Mouse (Mus musculus): ENCODE measurements at regions not wholly inside any gene's neighbourhood (a gene's known extent, or its start where the extent isn't known, plus 50 kb on each side); places are given as distances from the start of the nearest gene placed in this dataset.

- Histone ChIP-seq H3K4me1 (ENCODE audit: insufficient read depth, low read length) (peaks cover 5% of the 10 kb centered on the region; the same call in 1 of the 2 replicates), H3K4me3 (ENCODE audit: low read length) (no peak overlapping the region), H3K27ac (ENCODE audit: low read length) (no peak overlapping the region), H3K9ac (replicated peaks; ENCODE audit: low read length) (no peak overlapping the region), H3K9me3 (ENCODE audit: low read length) (peaks cover 2% of the 10 kb centered on the region; the same call in 1 of the 2 replicates), H3K36me3 (ENCODE audit: insufficient read depth, low read length) (no peaks in the 10 kb centered on the region), H3K27me3 (ENCODE audit: insufficient read depth, low read length) (no peaks in the 10 kb centered on the region), H3K4me2 (replicated peaks; ENCODE audit: low read depth, low read length) (no peak overlapping the region)
- no peak for ATAC-seq (ENCODE audit: low FRiP score, low TSS enrichment)
- 67% methylated on average over 3 of the region's 3 CpGs for WGBS
Measured at GRCm38 (mm10) chr1:151102061-151102460, 80.3 kb upstream of the Gm47985 start.

- Histone ChIP-seq H3K9ac (replicated peaks; ENCODE audit: low read length) (no peak overlapping the region), H3K4me3 (ENCODE audit: low read length) (no peak overlapping the region), H3K4me2 (replicated peaks; ENCODE audit: low read depth, low read length) (peak overlapping the region; percentile 11; the same call in 1 of the 2 replicates), H3K9me3 (ENCODE audit: low read length) (peaks cover 2% of the 10 kb centered on the region; the same call in 1 of the 2 replicates), H3K36me3 (ENCODE audit: insufficient read depth, low read length) (no peaks in the 10 kb centered on the region), H3K27me3 (ENCODE audit: insufficient read depth, low read length) (no peaks in the 10 kb centered on the region), H3K27ac (ENCODE audit: low read length) (no peak overlapping the region), H3K4me1 (ENCODE audit: insufficient read depth, low read length) (peaks cover 5% of the 10 kb centered on the region; the same call in 1 of the 2 replicates)
- 59% methylated on average over 16 of the region's 16 CpGs for WGBS
- ATAC-seq (ENCODE audit: low FRiP score, low TSS enrichment): peak; percentile 65
Measured at GRCm38 (mm10) chr1:151102646-151103391, 79.5 kb upstream of the Gm47985 start.

- Histone ChIP-seq H3K27ac (ENCODE audit: low read length) (no peak overlapping the region), H3K36me3 (ENCODE audit: insufficient read depth, low read length) (no peaks in the 10 kb centered on the region), H3K4me2 (replicated peaks; ENCODE audit: low read depth, low read length) (no peak overlapping the region), H3K27me3 (ENCODE audit: insufficient read depth, low read length) (no peaks in the 10 kb centered on the region), H3K9ac (replicated peaks; ENCODE audit: low read length) (no peak overlapping the region), H3K4me3 (ENCODE audit: low read length) (no peak overlapping the region), H3K4me1 (ENCODE audit: insufficient read depth, low read length) (peaks cover 5% of the 10 kb centered on the region; the same call in 1 of the 2 replicates), H3K9me3 (ENCODE audit: low read length) (peaks cover 2% of the 10 kb centered on the region; the same call in 1 of the 2 replicates)
- 57% methylated on average over 6 of the region's 6 CpGs for WGBS
- no peak for ATAC-seq (ENCODE audit: low FRiP score, low TSS enrichment)
Measured at GRCm38 (mm10) chr1:151103522-151104037, 78.8 kb upstream of the Gm47985 start.

GRCm38 (mm10) chr1:151104346-151104745, 78.0 kb upstream of the Gm47985 start:
- Histone ChIP-seq H3K9ac (replicated peaks; ENCODE audit: low read length) (no peak overlapping the region), H3K36me3 (ENCODE audit: insufficient read depth, low read length) (no peaks in the 10 kb centered on the region), H3K4me1 (ENCODE audit: insufficient read depth, low read length) (peaks cover 5% of the 10 kb centered on the region; the same call in 1 of the 2 replicates), H3K9me3 (ENCODE audit: low read length) (peaks cover 2% of the 10 kb centered on the region; the same call in 1 of the 2 replicates), H3K4me3 (ENCODE audit: low read length) (no peak overlapping the region), H3K27me3 (ENCODE audit: insufficient read depth, low read length) (no peaks in the 10 kb centered on the region), H3K27ac (ENCODE audit: low read length) (no peak overlapping the region), H3K4me2 (replicated peaks; ENCODE audit: low read depth, low read length) (no peak overlapping the region)
- no peak for ATAC-seq (ENCODE audit: low FRiP score, low TSS enrichment)
- WGBS: 86% methylated on average over 5 of the region's 5 CpGs

GRCm38 (mm10) chr1:151104806-151105205, 77.5 kb upstream of the Gm47985 start:
- Histone ChIP-seq H3K27me3 (ENCODE audit: insufficient read depth, low read length) (no peaks in the 10 kb centered on the region), H3K4me2 (replicated peaks; ENCODE audit: low read depth, low read length) (no peak overlapping the region), H3K36me3 (ENCODE audit: insufficient read depth, low read length) (no peaks in the 10 kb centered on the region), H3K27ac (ENCODE audit: low read length) (no peak overlapping the region), H3K9ac (replicated peaks; ENCODE audit: low read length) (no peak overlapping the region), H3K4me3 (ENCODE audit: low read length) (no peak overlapping the region), H3K4me1 (ENCODE audit: insufficient read depth, low read length) (peaks cover 5% of the 10 kb centered on the region; the same call in 1 of the 2 replicates), H3K9me3 (ENCODE audit: low read length) (peaks cover 2% of the 10 kb centered on the region; the same call in 1 of the 2 replicates)
- 87% methylated on average over 2 of the region's 2 CpGs for WGBS
- ATAC-seq (ENCODE audit: low FRiP score, low TSS enrichment): no peak

- Histone ChIP-seq H3K27me3 (ENCODE audit: insufficient read depth, low read length) (no peaks in the 10 kb centered on the region), H3K4me3 (ENCODE audit: low read length) (no peak overlapping the region), H3K4me1 (ENCODE audit: insufficient read depth, low read length) (peaks cover 5% of the 10 kb centered on the region; the same call in 1 of the 2 replicates), H3K36me3 (ENCODE audit: insufficient read depth, low read length) (no peaks in the 10 kb centered on the region), H3K9me3 (ENCODE audit: low read length) (peaks cover 2% of the 10 kb centered on the region; the same call in 1 of the 2 replicates), H3K9ac (replicated peaks; ENCODE audit: low read length) (no peak overlapping the region), H3K4me2 (replicated peaks; ENCODE audit: low read depth, low read length) (no peak overlapping the region), H3K27ac (ENCODE audit: low read length) (no peak overlapping the region)
- ATAC-seq (ENCODE audit: low FRiP score, low TSS enrichment): no peak
- 42% methylated on average over 3 of the region's 3 CpGs for WGBS
Measured at GRCm38 (mm10) chr1:151105251-151105650, 77.1 kb upstream of the Gm47985 start.

GRCm38 (mm10) chr1:151107401-151107800, 74.9 kb upstream of the Gm47985 start:
- Histone ChIP-seq H3K36me3 (ENCODE audit: insufficient read depth, low read length) (no peaks in the 10 kb centered on the region), H3K4me2 (replicated peaks; ENCODE audit: low read depth, low read length) (no peak overlapping the region), H3K9ac (replicated peaks; ENCODE audit: low read length) (no peak overlapping the region), H3K9me3 (ENCODE audit: low read length) (no peaks in the 10 kb centered on the region), H3K27ac (ENCODE audit: low read length) (no peak overlapping the region), H3K4me3 (ENCODE audit: low read length) (no peak overlapping the region), H3K27me3 (ENCODE audit: insufficient read depth, low read length) (no peaks in the 10 kb centered on the region), H3K4me1 (ENCODE audit: insufficient read depth, low read length) (peaks cover 5% of the 10 kb centered on the region; the same call in 1 of the 2 replicates)
- 72% methylated on average over 3 of the region's 3 CpGs for WGBS
- no peak for ATAC-seq (ENCODE audit: low FRiP score, low TSS enrichment)

- ATAC-seq (ENCODE audit: low FRiP score, low TSS enrichment): no peak
- Histone ChIP-seq H3K4me1 (ENCODE audit: insufficient read depth, low read length) (no peaks in the 10 kb centered on the region), H3K27me3 (ENCODE audit: insufficient read depth, low read length) (no peaks in the 10 kb centered on the region), H3K27ac (ENCODE audit: low read length) (no peak overlapping the region), H3K36me3 (ENCODE audit: insufficient read depth, low read length) (no peaks in the 10 kb centered on the region), H3K9ac (replicated peaks; ENCODE audit: low read length) (no peak overlapping the region), H3K9me3 (ENCODE audit: low read length) (no peaks in the 10 kb centered on the region), H3K4me2 (replicated peaks; ENCODE audit: low read depth, low read length) (no peak overlapping the region), H3K4me3 (ENCODE audit: low read length) (no peak overlapping the region)
- 65% methylated on average over 2 of the region's 2 CpGs for WGBS
Measured at GRCm38 (mm10) chr1:151109333-151109732, 73.0 kb upstream of the Gm47985 start.

- Histone ChIP-seq H3K27ac (ENCODE audit: low read length) (no peak overlapping the region), H3K9ac (replicated peaks; ENCODE audit: low read length) (no peak overlapping the region), H3K36me3 (ENCODE audit: insufficient read depth, low read length) (no peaks in the 10 kb centered on the region), H3K4me2 (replicated peaks; ENCODE audit: low read depth, low read length) (no peak overlapping the region), H3K4me3 (ENCODE audit: low read length) (no peak overlapping the region), H3K9me3 (ENCODE audit: low read length) (no peaks in the 10 kb centered on the region), H3K4me1 (ENCODE audit: insufficient read depth, low read length) (no peaks in the 10 kb centered on the region), H3K27me3 (ENCODE audit: insufficient read depth, low read length) (no peaks in the 10 kb centered on the region)
- ATAC-seq (ENCODE audit: low FRiP score, low TSS enrichment): no peak
- WGBS: 71% methylated on average over 4 of the region's 4 CpGs
Measured at GRCm38 (mm10) chr1:151110412-151110811, 71.9 kb upstream of the Gm47985 start.

GRCm38 (mm10) chr1:151111683-151112082, 70.7 kb upstream of the Gm47985 start:
- Histone ChIP-seq H3K27me3 (ENCODE audit: insufficient read depth, low read length) (no peaks in the 10 kb centered on the region), H3K4me1 (ENCODE audit: insufficient read depth, low read length) (no peaks in the 10 kb centered on the region), H3K36me3 (ENCODE audit: insufficient read depth, low read length) (no peaks in the 10 kb centered on the region), H3K4me2 (replicated peaks; ENCODE audit: low read depth, low read length) (no peak overlapping the region), H3K9ac (replicated peaks; ENCODE audit: low read length) (no peak overlapping the region), H3K4me3 (ENCODE audit: low read length) (no peak overlapping the region), H3K9me3 (ENCODE audit: low read length) (no peaks in the 10 kb centered on the region), H3K27ac (ENCODE audit: low read length) (no peak overlapping the region)
- WGBS: 69% methylated on average over 6 of the region's 6 CpGs
- ATAC-seq (ENCODE audit: low FRiP score, low TSS enrichment): no peak

All from kidney, embryonic 16.5 days (tissue).